Mouse (Mus musculus): ENCODE measurements around the gene Nexmif.

Gene Nexmif

GRCm38 (mm10) chrX:104200736-104201591 lies at the start of gene Nexmif:
TSS of gene Nexmif (minus strand) at chrX:104201185.
- peak; percentile 13 for DNase-seq

DNA sequence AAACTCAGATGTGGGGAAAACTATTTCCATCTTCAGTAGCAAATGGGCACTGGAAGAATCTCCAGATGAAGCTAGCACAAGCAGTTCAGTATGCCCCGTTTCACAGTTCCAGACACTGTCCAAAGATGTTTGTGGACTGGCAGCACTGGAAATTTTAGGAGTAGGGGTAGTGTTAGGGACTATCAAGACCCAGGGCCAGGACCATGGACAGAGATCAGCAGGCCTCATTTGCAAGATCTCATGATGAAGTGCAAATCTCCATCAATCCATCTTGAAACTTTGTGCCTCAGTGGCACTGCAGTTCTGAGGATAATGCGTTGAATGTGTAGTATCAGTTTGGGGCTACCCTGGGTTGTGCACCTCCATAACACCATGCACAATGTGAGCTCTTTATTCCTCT lies 7.7 kb upstream of the Nexmif start:
- DNase-seq = no peak

- DNase-seq = no peak
Measured at GRCm38 (mm10) chrX:104201592-104202139, 681 bp upstream of the Nexmif start.

- peak; percentile 16 for DNase-seq
Measured at GRCm38 (mm10) chrX:104200388-104200735, 623 bp downstream of the Nexmif start.

- DNase-seq = peak; percentile 19
Measured at GRCm38 (mm10) chrX:104199611-104200387, 1.2 kb downstream of the Nexmif start.

GRCm38 (mm10) chrX:104199070-104199469 lies 1.9 kb downstream of the Nexmif start:
- no peak for DNase-seq

GRCm38 (mm10) chrX:104196561-104196960 lies 4.4 kb downstream of the Nexmif start:
- no peak for DNase-seq

DNA sequence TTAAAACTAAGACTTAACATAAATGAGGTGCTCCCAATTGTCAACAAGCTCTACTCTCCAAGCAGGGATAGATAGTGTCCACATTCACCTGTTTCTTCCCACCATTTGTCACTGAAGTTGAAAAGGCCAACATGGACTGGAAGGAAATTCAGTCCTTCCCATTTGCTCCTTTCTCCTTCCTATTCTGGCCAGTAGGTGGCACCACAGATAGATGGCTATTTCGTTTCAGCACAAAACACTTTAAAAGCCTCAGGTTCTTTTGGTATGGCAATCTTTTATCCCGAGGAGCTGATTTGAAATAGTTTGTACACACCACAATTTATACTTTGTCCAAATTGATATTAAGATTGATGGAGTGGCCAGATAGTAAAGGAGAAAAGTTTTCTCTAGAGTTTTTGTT lies 21.7 kb downstream of the Nexmif start:
- peak; percentile 55 for DNase-seq

- DNase-seq = no peak
Measured at GRCm38 (mm10) chrX:104150072-104150471, 50.9 kb downstream of the Nexmif start.

DNA sequence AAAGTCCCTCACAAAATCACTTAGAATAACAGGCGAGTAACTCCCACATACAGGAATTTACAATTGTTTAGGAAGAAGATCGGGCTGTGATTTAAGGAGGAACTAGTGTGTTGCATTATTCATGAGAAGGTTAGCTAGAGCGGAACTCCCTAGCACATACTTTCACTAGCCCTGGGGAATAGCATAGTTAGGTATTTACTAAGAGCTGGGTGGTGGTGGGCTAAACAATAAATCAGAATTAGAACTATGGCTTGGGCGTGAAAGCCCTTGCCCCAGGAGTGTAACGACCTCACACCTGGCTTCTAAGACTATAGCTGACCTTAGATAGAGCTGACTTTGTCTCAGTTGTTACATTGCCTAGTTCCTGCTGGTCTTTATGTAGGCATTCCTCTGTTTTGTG lies 85.7 kb downstream of the Nexmif start:
- peak; percentile 1 for DNase-seq

GRCm38 (mm10) chrX:104114596-104114995 lies 86.4 kb downstream of the Nexmif start:
- DNase-seq = no peak

DNA sequence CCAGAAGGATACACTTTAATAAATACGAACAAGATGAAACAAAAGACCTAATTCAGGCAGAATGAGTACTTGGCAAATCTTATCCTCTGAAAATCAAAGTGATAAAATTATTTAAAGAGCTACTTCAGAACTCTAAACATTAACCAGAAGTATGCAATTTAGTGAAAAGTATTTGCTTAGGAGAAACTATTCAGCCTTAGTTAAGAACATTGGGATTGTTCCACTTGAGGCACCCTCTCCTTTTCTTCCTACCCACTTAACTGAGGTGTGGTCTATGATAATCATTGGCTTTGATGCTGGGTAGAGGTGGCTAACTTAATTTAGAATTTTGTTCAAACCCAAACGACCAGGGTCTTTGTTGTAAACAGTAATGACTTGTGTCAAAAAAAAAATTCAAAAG lies 146.1 kb downstream of the Nexmif start:
- DNase-seq = no peak

DNA sequence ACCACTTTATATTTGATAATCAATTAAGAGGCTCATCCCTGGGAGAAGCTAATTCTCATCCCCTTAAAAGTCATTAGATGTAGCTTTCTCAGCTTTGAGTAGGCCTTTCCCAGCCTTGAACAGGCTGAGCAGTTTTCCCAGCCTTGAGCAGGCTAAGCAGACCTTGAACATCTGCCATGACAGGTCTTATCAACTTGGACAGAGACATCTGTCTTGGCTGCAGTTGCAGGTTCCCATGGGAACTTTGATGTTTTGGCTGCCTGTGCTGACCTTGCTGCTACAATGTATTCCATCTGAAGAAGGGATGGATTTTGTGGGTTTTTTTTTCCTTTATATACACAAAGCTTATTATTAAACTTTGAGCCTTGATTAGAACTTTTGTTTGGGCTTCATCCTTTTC lies 160.7 kb downstream of the Nexmif start:
- no peak for DNase-seq

DNA sequence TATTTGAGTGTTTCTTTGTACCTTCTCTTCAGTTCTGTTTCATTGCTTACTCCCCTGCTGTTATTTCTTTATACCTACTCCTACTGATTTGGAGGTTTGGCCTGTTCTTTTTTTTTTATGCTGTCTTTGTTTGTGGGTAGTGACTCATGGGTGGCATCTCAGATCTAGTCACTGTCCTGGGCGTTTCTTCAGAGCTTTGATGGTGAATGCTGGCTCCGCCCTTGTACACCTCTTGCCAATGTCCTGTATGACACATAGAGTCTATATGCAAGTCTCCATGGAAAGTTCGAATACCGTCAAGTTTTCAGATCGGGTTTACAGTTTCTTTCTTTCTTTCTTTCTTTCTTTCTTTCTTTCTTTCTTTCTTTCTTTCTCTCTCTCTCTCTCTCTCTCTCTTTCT lies 167.1 kb downstream of the Nexmif start:
- DNase-seq = no peak

GRCm38 (mm10) chrX:104032756-104033155 lies 168.2 kb downstream of the Nexmif start:
- DNase-seq = peak; percentile 18

Data from kidney, adult 9 months (tissue).